Mouse (Mus musculus) frontal cortex, adult (tissue): ENCODE data around the gene Rbm7.
A peak's percentile ranks its signal among the peaks of the same experiment; 100 is the strongest.
"Not testable (repeated sequence)": the region's sequence is repeated elsewhere in the genome, so short reads cannot be mapped to it uniquely, and the experiment has no call there.

Experiments
- ATAC-seq: cut with Nextera tagmentation; 2 replicates; pipeline ENCODE4 v1.9.2; 2017; ENCODE audit warnings: mild to moderate bottlenecking, moderate library complexity, mixed read lengths; ENCODE audit not compliant: low TSS enrichment

The Rbm7 gene

DNA sequence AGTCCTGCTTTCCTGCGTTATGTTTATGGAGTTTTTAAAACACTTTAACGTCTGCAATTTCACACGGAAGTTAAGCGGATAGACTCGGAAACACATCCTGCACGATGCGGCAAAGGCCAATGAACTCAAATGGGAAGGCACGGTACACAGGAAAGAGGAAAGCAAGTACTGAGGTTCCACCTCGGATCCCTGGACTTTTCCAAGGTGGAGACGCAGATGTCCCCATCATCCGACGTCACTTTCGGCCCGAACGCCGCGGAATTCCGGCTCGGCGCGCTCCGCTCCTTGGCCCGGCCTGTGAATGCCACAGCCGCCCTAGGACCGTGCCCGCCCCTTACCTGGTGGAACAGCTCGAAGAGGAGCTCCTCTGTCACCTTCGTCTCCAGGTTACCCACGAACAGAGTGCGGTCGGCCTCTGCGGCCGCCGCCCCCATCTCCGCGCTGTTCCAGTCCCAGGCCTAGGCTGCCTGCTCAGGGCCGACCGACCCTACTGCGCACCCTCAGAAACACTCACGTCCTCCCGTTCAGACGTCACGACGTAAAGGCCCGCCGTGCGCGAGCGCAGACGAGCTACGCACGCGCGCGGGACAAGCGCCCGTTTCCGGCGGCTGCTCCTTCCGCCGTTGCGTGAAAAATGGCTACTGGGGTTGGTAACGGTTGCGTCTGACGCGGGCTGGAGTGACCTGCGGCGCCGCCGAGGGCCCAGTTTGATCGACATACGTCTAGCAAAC, at the start of gene Rbm7, which contains the start of gene Gm5617:
Gene Rbm7 (minus strand): TSS at position 483 of the 731 bp plus-strand sequence.
Gene Gm5617 (plus strand): TSS at position 626 of the 731 bp plus-strand sequence.
- peak; percentile 99 for ATAC-seq

DNA sequence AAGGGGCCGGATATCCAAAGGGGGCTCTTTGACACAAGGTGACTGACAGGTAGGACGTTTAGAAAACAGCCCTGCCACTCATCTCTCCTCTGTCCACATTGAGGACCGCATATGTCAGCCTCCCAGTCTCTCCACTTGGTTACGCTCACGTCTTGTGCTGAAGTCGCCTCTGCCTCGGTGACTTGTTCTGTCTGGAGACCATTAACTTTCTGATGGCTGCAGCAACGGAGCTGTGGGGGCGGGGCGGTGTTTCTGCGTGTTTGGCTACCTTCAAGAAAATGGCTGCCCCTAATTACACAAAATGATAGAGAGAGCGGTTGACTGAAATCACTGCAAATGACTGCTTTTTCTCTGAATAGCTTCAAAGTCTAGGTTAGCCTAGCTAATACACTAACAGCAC, 43.6 kb upstream of the Rbm7 start:
- no peak; the same call in 1 of the 2 replicates for ATAC-seq

DNA sequence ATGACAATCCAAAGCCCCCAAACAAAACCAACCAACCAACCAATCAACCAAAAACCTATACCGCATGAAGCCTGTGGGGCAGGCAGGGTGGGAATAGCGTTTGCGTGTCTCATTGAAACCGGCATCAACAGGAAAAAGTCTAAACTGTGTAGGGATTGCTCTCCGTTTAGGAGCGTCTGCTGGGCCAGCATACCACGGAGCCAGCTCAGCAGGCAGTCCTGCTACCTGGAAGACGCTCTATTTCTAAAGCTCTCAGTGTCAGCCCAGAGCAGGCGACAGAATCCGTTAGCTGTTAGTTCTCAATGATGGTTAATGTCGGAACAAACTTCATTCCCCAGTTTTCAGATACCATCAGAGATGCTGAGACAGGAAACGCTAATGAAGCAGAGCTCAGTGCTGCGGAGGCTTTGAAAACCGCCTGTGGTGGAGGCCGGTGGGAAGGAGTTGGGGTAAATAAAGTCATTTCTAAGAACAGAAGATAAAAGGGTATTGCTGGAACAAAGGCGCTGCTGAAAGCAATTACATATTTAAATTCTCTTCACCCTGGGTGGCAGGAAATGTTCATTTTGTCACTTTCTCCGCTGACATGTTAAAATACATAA, 43.0 kb upstream of the Rbm7 start:
- ATAC-seq: peak; percentile 41; the same call in 1 of the 2 replicates

DNA sequence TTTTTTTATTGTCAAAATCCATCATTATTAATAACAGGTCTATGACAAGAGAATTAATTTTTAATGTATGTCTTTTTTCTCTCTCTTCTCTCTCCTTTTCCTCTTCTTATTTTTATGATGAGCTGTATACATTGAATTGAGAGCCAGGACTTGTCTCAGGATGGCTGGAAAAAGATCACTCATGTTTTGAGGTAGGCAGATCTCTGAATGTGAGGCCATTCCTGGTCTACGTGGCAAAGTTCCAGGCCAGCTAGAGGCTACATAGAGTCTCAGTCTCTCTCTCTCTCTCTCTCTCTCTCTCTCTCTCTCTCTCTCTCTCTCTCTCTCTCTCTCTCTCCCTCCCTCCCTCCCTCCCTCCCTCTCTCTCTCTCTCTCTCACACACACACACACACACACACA, 42.5 kb upstream of the Rbm7 start:
- not testable (repeated sequence) for ATAC-seq

DNA sequence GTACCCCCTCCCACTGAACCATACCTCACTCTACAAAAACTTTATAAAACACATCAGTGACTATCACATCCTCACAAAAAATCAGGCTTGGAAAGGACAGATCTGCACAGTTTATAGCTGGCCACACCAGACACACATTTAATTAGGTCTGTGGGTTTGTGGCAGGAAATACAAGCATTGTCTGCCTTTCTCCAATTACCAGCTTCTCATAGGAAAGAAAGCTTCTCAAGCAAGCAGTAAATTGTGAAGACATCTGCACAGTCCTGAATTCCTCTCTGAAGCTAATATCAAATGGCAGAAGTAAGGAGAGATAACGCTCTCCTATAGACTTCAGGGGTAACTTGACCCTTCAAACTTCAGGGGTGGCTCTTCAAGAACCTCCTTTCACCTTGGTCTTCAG, 41.3 kb upstream of the Rbm7 start:
- ATAC-seq: no peak

DNA sequence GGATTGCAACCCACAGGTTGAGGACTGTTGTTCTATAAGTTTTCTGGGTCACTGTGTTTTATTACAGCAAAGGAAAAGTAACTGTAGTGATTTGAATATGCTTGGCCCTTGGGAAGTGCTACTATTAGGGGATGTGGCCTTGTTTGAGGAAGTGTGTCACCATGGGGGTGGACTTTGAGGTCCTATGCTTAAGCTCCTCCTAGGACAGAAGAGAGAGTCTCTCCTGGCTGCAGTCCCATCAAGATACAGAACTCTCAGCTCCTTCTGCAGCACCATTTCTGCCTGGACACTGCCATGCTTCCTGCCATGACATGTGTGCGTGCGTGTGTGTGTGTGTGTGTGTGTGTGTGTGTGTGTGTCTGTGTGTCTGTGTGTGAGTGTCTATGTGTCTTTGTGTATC, 37.6 kb upstream of the Rbm7 start:
- ATAC-seq: no peak

DNA sequence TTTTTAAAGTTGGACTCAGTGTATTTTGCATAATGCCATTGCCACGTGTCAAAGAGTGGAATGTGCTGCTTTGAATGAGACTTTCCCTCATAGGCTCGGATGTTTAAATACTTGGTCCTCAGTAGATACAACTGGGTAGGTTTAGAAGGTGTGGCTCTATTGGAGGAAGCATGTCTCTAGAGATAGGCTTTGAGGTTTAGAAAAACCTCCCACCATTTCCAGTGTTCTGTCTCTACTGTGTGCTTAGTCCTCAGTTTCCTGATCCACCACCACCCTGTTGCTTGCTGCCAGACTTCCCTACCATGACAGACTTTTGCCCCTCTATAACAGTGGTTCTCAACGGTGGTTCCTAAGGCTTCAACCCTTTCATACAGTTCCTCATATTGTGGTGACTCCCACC, 37.1 kb upstream of the Rbm7 start:
- no peak for ATAC-seq

DNA sequence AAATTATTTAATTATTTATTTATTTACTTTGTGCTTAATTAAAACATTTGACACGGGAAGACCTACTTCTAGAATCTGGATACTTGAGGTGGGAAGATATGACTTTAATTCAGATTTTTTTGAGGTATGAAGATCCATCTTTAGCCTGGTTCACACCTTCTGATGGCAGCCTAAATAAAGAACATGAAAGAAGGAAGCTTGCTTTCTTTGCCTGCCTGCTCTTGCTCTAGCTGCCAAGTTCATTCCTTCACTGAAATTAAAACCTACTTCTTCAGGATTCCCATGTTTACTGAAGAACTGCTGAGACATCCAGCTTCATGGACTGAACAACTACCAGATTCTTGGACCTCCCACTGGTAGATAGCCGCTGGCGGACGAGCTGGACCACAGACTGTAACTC, 36.2 kb upstream of the Rbm7 start:
- peak; percentile 82; the same call in 1 of the 2 replicates for ATAC-seq

DNA sequence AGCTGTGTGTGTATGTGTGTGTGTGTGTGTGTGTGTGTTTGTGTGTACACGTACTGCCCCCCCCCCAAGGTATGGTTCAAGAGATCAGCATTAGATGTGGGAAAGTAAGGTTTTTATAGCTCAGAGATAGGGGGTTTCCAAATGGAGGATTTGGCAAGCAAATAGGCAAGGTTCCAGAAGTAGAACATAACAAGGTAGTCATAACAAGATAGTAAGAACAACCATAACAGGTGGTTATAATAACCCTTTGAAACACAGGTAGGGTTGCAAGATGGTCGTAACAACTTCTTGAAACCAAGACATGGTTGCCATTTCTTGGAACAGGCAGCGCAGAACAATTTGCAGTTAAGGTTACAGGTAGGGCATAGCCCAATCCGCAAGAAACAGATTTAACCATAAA, 31.4 kb upstream of the Rbm7 start:
- no peak for ATAC-seq

DNA sequence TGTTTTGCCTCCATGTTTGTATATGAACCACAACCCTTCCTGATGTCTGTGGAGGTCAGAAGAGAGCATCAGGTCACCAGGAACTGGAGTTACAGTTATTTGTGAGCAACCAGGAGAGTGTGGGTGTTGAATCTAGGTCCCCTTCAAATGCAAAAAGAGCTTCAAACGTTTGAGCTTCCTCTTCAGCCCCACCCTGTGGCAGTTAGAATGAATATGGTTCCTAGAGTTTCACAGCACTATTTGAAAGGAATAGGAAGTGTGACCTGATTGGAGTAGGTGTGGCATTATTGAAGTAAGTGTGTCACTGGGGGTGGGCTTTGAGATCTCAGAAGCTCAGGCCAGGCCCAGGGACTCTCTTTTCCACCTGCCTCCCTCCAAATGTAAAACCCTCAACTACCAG, 30.5 kb upstream of the Rbm7 start:
- ATAC-seq: no peak

DNA sequence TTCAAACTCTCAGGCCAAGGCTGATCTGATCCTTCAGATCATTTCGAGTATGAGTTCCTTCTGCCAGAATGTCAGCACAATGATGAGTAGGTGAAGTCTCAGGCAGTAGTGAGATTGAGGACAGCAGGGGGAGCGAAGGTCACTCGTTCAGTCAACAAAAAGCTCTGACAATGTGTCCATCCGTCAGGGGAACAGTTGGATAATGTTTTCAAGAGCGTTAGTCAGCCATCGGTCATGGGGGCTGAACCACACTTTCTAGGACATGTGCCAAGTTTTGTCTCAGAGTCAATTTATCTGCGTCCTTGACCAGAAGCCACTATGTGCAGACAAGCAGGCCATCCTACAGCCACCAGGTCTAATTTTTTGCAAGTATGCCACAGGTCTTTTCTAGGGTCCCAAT, 25.3 kb upstream of the Rbm7 start:
- not testable (repeated sequence) for ATAC-seq

DNA sequence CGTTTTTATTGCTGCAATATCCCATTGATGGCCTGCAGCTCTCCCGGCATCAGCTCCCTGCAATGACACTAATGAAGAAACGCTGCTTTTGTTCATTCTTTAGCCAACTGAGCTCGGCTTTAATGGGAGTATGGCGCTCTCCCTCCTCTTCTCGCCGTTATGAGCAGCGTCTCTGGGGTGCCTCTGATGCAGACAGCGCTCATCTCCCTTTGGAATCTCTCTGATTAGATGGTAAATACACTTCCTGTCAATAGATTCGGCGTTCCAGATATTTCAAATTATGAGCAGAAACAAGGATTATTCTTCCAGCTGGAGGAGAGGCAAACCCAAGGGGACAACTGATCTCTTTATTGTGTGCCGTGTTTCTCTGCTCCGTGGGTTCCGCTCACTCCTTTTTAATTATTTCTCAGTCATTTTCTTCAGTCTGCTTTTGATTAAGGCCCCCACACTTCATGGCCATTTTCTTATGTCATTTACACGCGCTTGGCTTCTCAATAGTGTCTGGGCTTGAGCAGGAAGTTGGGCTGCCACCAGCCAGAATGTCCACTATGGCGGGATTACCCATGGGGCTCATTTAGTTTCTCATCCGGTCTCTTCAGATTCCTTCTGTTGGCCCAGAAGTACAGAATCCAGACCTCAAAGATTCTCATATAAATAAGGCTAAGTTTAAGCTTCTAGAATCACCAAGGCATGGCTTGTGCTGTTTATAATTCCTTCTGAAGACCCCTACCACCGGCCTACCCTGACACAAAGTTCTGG, 22.5 kb upstream of the Rbm7 start:
- no peak for ATAC-seq

DNA sequence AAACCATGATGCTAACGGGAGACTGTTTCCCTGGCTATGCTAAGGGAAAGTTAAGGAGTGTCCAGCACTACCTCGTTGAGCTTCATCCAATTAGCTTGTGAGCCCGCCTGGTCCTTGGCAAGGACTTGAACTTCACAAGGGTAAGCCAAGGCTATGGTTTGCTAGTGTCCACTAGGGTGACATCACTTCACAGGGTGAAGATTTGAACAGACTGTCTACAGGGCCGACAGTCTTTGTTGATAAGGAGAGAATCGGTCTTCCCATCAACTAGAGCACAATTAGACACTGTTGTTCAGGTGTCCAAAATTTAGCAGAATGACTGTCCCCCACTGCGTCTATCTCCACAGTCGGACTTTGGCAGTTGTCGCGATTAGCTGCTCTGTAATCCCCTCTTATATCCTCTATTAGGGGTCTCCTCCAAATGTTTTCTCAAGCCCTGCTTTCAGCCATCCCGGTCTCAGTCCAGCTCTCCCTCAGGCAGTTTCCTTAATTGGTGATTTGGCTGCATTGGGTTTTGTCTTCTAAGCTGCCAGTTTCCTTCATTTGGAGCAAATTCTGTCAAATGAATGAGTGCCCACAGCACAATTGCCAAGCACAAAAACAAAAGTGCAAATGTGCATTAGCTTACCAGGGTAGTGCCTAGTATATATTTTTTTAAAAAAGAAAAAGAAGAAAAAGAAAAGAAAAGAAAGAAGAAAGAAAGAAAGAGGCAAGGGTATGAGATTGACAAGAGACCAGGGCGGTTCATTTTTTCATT, 21.7 kb upstream of the Rbm7 start:
- ATAC-seq: no peak

DNA sequence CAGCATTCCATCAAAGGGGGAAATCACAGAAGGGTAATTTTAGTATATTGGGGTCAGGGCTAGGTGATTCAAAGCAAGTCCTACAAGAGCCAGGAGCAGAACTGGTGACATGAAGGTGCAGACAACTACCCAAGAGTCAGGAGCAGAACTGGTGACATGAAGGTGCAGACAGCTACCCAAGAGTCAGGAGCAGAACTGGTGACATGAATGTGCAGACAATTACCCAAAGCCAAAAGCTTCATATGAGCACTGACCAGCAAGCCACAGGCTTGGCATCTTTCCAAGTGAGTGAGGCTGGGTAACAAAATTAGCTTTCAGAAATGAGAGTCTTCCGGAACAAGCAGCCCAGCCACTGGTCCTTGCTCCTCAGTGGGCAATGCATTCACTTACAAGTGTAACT, 20.2 kb upstream of the Rbm7 start:
- no peak for ATAC-seq

DNA sequence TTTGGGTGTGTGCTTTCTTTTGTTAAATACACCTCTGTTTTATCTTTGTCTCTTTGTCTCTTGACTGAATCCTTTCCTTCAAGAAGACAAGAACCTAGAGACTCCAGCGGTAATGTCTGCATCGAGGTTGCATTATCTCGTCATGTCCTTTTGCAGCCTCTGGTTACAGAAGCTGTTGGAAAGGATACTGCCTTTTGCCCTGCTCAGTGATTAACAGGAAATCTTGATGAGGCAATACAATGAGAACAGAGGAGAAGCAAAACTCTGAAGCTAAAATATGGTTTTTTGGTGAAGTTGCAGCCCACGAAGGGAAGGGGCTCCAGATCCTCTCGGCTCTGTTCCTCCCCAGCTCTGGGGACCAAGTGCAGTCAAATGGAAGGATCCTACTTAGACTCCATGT, 15.0 kb upstream of the Rbm7 start:
- ATAC-seq: no peak

DNA sequence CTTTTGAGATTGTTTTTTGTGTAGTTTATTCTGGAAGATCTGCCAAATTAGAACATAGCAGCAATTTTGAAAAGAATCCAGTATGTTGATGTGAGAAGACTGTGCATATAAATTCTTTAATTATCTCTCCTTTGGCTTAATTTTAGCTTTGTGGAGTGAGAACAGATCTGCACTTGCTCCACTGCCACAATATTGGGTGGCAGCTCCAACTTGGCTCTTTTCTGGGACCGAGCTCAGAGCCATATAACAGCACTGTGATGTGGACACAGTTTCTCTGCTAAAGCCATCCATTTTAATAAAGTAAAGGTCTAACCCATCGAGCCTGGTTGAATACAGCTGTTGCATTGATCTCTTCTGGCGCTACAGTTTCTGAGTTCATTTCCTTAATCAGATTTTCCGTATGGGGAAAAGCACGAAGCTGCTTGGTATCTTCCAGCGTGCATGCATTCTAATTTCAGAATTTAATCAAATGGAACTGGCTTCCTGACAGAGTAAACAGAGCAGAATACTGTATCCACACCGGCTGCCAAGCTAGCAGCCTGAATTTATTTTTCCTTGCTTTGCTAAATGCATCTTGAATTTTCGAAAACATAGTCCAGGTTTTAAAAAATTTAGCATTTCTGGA, 9.8 kb upstream of the Rbm7 start:
- ATAC-seq: peak; percentile 69; the same call in 1 of the 2 replicates

DNA sequence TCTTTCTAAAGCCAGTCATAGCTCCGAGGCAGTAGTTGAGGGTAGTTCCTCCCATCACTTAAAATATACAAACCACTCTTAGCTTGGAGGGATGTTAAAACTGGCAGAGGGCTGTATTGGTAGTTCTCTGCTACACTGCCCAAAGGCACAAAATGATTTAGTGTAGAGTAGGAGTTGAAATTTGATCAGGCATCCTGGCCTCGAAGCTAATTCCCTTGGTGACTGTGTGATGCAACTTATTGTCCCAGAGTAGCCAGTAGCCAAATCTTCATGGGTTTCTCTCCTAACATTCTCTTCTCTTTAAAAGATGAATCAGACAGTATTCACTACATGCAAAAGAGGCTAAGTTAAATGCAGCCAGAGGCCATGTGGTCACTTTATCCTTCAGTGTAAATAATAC, 7.9 kb upstream of the Rbm7 start:
- ATAC-seq: no peak

DNA sequence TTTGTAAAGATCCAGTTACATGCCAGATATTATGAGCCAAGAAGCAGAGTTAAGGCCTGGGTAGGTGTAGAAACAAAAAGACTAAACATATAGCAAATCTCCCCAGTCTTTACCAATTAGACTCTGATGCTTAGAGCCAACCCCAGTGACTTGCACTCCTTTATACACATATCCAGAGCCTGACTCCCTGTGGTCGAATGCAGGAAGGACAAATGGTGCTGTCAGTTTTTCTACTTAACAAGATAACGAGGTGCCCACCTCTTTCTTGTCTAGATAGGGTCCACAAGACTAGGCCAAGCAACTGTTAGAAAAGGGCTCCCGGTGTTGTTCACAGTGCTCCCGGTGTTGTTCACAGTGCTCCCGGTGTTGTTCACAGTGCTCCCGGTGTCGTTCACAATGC, 6.1 kb upstream of the Rbm7 start:
- ATAC-seq: no peak

DNA sequence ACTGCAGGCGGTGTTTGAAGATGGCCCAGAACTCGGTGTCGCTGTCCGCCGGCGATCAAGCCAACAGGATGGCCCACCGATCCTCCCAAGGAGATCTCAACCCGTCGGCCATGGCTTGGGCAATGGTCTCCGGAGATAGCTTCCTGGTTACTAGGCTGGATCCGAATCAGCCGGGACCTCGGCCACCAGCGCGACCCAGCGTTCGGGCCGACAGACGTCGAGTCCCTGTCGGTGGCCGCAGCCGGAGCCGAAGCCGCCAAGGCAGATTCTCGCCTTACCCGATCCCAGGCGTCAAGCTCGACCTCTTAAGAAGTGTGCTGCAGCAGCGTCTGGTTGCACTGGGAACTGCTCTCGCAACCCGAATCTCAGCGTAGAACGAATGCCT, 441 bp upstream of the Rbm7 start:
- peak; percentile 55 for ATAC-seq

DNA sequence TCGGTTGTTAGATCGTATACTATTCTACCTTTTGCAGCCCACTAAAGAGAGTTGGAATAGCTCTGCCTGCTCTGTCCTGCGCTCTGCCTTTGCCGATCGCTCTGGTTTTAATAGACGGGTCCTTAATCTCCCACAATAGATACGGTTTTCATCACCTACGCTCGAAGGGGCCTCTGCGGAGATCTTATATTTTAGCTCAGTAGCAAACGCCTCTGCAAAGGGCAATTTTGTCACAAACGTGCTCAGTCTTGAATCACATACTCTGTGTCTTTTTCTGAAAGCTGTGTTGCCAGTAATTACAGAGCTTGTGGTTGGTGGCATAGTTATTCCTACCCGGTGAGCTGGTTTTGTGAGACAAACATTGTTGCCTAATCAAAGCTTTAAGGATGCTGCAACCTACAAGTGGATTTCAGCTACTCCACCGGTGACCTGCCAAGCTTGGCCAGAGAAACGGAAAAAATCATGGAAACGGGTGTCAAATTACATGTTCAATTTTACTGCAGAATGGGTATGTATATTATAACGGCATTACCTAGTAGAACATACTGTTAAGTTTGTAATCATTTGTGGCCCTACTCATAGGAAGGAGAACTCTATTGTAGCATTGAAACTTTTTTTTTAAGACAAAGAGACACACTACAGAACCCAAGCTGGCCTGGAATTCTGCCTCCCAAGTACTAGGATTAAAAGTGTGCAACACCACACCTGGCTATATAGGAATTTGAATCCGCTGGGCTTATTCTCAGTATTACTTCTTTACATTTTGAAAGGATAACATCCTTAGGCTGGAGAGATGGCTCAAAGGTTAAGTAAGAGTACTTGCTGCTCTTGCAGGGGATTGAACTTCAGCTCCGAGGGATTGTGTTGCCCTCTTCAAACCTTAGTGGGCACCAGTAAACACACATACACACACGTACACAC, 13.6 kb downstream of the Rbm7 start:
- ATAC-seq: no peak
